Mouse (Mus musculus) heart, postnatal 10 days (tissue): ENCODE data around the gene Rnf216. TPM values are rescaled to one million over a fixed set of nuclear protein-coding genes. Genes with fewer than 3 reads are reported as not detected.

Experiments used
- DNase-seq, 2 experiments: peaks; one replicate each; pipeline ENCODE4 v3.0.0; 2021
- intact Hi-C: fragments of 180-260 bp; cut with DNase I; formaldehyde crosslinking; loops from one replicate; pipeline ENCODE4 v1.15.1; 2025
- total RNA-seq, 2 experiments: library from RNA; stranded (reverse); gene quantifications; 2 replicates each; pipeline ENCODE4 v1.2.3; 2021

The Rnf216 gene
- total RNA-seq, 2 experiments from 2014 or later: 33.4 to 33.5 TPM

- intact Hi-C loops: no loop called here
- DNase-seq: no peak
Measured at GRCm38 (mm10) chr5:143103231-143103630, 9.6 kb downstream of the Rnf216 start.

GRCm38 (mm10) chr5:143101626-143102025 lies 11.2 kb downstream of the Rnf216 start:
- no peak for DNase-seq
- intact Hi-C loops: no loop called here

- intact Hi-C loops: no loop called here
- DNase-seq: no peak
Measured at GRCm38 (mm10) chr5:143095256-143095655, 17.5 kb downstream of the Rnf216 start.

GRCm38 (mm10) chr5:143092891-143093290 lies 19.9 kb downstream of the Rnf216 start:
- intact Hi-C loops: no loop called here
- no peak for DNase-seq

GRCm38 (mm10) chr5:143084898-143085297 lies 27.9 kb downstream of the Rnf216 start:
- peak; percentile 27 to 47 for DNase-seq

GRCm38 (mm10) chr5:143079806-143080205 lies 33.0 kb downstream of the Rnf216 start:
- DNase-seq: no peak
- intact Hi-C loops: no loop called here

More at GRCm38 (mm10) chr5:143084898-143085297, 27.9 kb downstream of the Rnf216 start:
- intact Hi-C loops: no loop called here

GRCm38 (mm10) chr5:143076603-143077143 lies 36.1 kb downstream of the Rnf216 start:
- DNase-seq: no peak
- intact Hi-C loops: no loop called here

GRCm38 (mm10) chr5:143075987-143076386 lies 36.8 kb downstream of the Rnf216 start:
- no peak for DNase-seq
- intact Hi-C loops: no loop called here

- no peak for DNase-seq
- intact Hi-C loops: loop anchor here (5.0 kb wide), 1 partner anchor 302 kb away; no protein-coding TSS in a partner anchor
Measured at GRCm38 (mm10) chr5:143069048-143069447, 43.7 kb downstream of the Rnf216 start.

- no peak for DNase-seq
- intact Hi-C loops: loop anchor here (5.0 kb wide), 1 partner anchor 301 kb away; no protein-coding TSS in a partner anchor
Measured at GRCm38 (mm10) chr5:143068382-143068781, 44.4 kb downstream of the Rnf216 start.

GRCm38 (mm10) chr5:143066551-143066958 lies 46.2 kb downstream of the Rnf216 start:
- intact Hi-C loops: loop anchor here (1.0 to 5.0 kb wide), 4 partner anchors 29 to 299 kb away; no protein-coding TSS in a partner anchor
- DNase-seq: peak; percentile 82 to 89

GRCm38 (mm10) chr5:143066096-143066495 lies 46.7 kb downstream of the Rnf216 start:
- DNase-seq: no peak
- intact Hi-C loops: loop anchor here (1.0 to 5.0 kb wide), 4 partner anchors 29 to 299 kb away; no protein-coding TSS in a partner anchor

- DNase-seq: peak; percentile 78
- intact Hi-C loops: loop anchor here (5.0 kb wide), 1 partner anchor 298 kb away; no protein-coding TSS in a partner anchor
Measured at GRCm38 (mm10) chr5:143065230-143065629, 47.6 kb downstream of the Rnf216 start.

- intact Hi-C loops: no loop called here
- no peak for DNase-seq
Measured at GRCm38 (mm10) chr5:143062251-143062650, 50.5 kb downstream of the Rnf216 start.

GRCm38 (mm10) chr5:143061511-143061910 lies 51.3 kb downstream of the Rnf216 start:
- peak; percentile 72 for DNase-seq
- intact Hi-C loops: no loop called here

- intact Hi-C loops: no loop called here
- no peak for DNase-seq
Measured at GRCm38 (mm10) chr5:143060774-143061385, 51.9 kb downstream of the Rnf216 start.

GRCm38 (mm10) chr5:143059958-143060357 lies 52.8 kb downstream of the Rnf216 start:
- DNase-seq: no peak
- intact Hi-C loops: no loop called here

- intact Hi-C loops: no loop called here
- no peak for DNase-seq
Measured at GRCm38 (mm10) chr5:143059182-143059581, 53.6 kb downstream of the Rnf216 start.

- intact Hi-C loops: no loop called here
- no peak for DNase-seq
Measured at GRCm38 (mm10) chr5:143058675-143059074, 54.1 kb downstream of the Rnf216 start.

GRCm38 (mm10) chr5:143058208-143058607 lies 54.6 kb downstream of the Rnf216 start:
- DNase-seq: no peak
- intact Hi-C loops: no loop called here

GRCm38 (mm10) chr5:143057753-143058152 lies 55.0 kb downstream of the Rnf216 start:
- intact Hi-C loops: no loop called here
- DNase-seq: no peak

GRCm38 (mm10) chr5:143056191-143056880 lies 56.5 kb downstream of the Rnf216 start:
- intact Hi-C loops: no loop called here
- DNase-seq: peak; percentile 82 to 84
